Mouse (Mus musculus) heart, adult 2 months (tissue): ENCODE measurements around the gene Eif4e2. TPM values are rescaled to one million over a fixed set of nuclear protein-coding genes. Genes with fewer than 3 reads are reported as not detected.

ENCODE experiments used
- DNase-seq, 2 experiments: peaks; one replicate each; pipeline ENCODE4 v3.0.0; 2021
- H3K27ac ChIP-seq: fragments of 200-600 bp; 2 replicates; pipeline ENCODE4 v1.8.1; 2022
- H3K27me3 ChIP-seq: fragments of 200-500 bp; 2 replicates; pipeline ENCODE4 v1.6.1; 2012; ENCODE audit warnings: mild to moderate bottlenecking, low read length, inconsistent platforms, mixed read lengths; ENCODE audit not compliant: control insufficient read depth, insufficient read depth
- H3K36me3 ChIP-seq: fragments of 200-500 bp; 2 replicates; pipeline ENCODE4 v1.6.1; 2012; ENCODE audit warnings: low read length, inconsistent platforms; ENCODE audit not compliant: control insufficient read depth, insufficient read depth
- H3K4me1 ChIP-seq: fragments of 200-500 bp; 2 replicates; pipeline ENCODE4 v1.6.1; 2011; ENCODE audit warnings: low read length; ENCODE audit not compliant: control insufficient read depth, insufficient read depth
- H3K4me3 ChIP-seq: fragments of 200-600 bp; 2 replicates; pipeline ENCODE4 v1.8.1; 2022
- H3K79me2 ChIP-seq: fragments of 200-500 bp; replicated peaks from 2 replicates; pipeline ENCODE4 v1.6.1; 2012; ENCODE audit warnings: mild to moderate bottlenecking, inconsistent platforms, low read length, moderate library complexity, mixed read lengths; ENCODE audit not compliant: control insufficient read depth, insufficient read depth
- H3K9ac ChIP-seq: fragments of 200-500 bp; 2 replicates; pipeline ENCODE4 v1.6.1; 2012; ENCODE audit warnings: low read depth, mild to moderate bottlenecking, control low read depth, inconsistent platforms, low read length, mixed read lengths
- CTCF ChIP-seq: fragments of 200-600 bp; IDR thresholded peaks from 2 replicates; pipeline ENCODE4 v1.8.1; 2022; ENCODE audit warnings: antibody characterized with exemption, mild to moderate bottlenecking, moderate library complexity
- EP300 ChIP-seq: fragments of 200-500 bp; IDR thresholded peaks from 2 replicates; pipeline ENCODE4 v1.6.1; 2011; ENCODE audit warnings: low read depth, low read length, control low read depth; ENCODE audit not compliant: insufficient read depth
- POLR2A ChIP-seq: fragments of 200-500 bp; IDR thresholded peaks from 2 replicates; pipeline ENCODE4 v1.6.1; 2011; ENCODE audit warnings: mild to moderate bottlenecking, low read depth, low read length, control low read depth; ENCODE audit not compliant: insufficient read depth
- WGBS: fragments of 180-500 bp; shearing (Covaris S2); methylation state at CpG from one replicate; pipeline ENCODE4 v1.1.7; 2018; 5-methylcytosine and 5-hydroxymethylcytosine counted together
- intact Hi-C: fragments of 180-260 bp; cut with DNase I; formaldehyde crosslinking; loops from one replicate; pipeline ENCODE4 v1.15.1; 2025
- polyA plus RNA-seq: library from polyadenylated mRNA; depleted of rRNA; stranded (reverse); fragments of >200 nt; gene quantifications from 2 replicates; pipeline ENCODE4 v1.2.3, GENCODE M21; 2012
- total RNA-seq, 2 experiments: library from RNA; stranded (reverse); gene quantifications; 2 replicates each; pipeline ENCODE4 v1.2.3; 2021

Eif4e2 gene
- total and polyA plus RNA-seq, 3 experiments, result 25.8 to 47.2 (median 44.1) TPM

- Histone ChIP-seq H3K9ac (no peak overlapping the region), H3K27me3 (peaks cover 3% of the 10 kb centered on the region; the same call in 1 of the 2 replicates), H3K27ac (no peak overlapping the region), H3K79me2 (no peaks in the 10 kb centered on the region), H3K4me3 (no peak overlapping the region), H3K4me1 (no peaks in the 10 kb centered on the region; the same call in 1 of the 2 replicates), H3K36me3 (no peaks in the 10 kb centered on the region)
- peak; percentile 50 to 67 for DNase-seq
- intact Hi-C loops, result loop anchor here (1.0 kb wide), 1 partner anchor 11 kb away; no protein-coding TSS in a partner anchor
- 28% methylated on average over 28 of the region's 28 CpGs for WGBS
- TF ChIP-seq POLR2A, result no peak
- no peak for TF ChIP-seq EP300
- TF ChIP-seq CTCF, result peak; percentile 82
Measured at GRCm38 (mm10) chr1:87174006-87174955, 39.4 kb upstream of the Eif4e2 start.

- 28% methylated on average over 11 of the region's 11 CpGs for WGBS
- TF ChIP-seq POLR2A (no peak), EP300 (no peak), CTCF (peak; percentile 44)
- no peak overlapping the region for H3K4me3 ChIP-seq
- H3K79me2 ChIP-seq, result no peaks in the 10 kb centered on the region
- intact Hi-C loops, result no loop called here
- H3K9ac ChIP-seq, result no peak overlapping the region
- no peak overlapping the region for H3K27ac ChIP-seq
- H3K36me3 ChIP-seq, result no peaks in the 10 kb centered on the region
- H3K27me3 ChIP-seq, result no peaks in the 10 kb centered on the region
- H3K4me1 ChIP-seq, result no peaks in the 10 kb centered on the region; the same call in 1 of the 2 replicates
- DNase-seq, result peak in 1 of 2 experiments; percentile 23
Measured at GRCm38 (mm10) chr1:87175852-87176292, 37.8 kb upstream of the Eif4e2 start.

- Histone ChIP-seq H3K27me3 (peaks cover 2% of the 10 kb centered on the region; the same call in 1 of the 2 replicates), H3K36me3 (no peaks in the 10 kb centered on the region), H3K27ac (no peak overlapping the region), H3K9ac (no peak overlapping the region), H3K4me1 (peaks cover 2% of the 10 kb centered on the region), H3K4me3 (no peak overlapping the region), H3K79me2 (no peaks in the 10 kb centered on the region)
- no peak for TF ChIP-seq POLR2A
- TF ChIP-seq CTCF, result no peak
- no peak for TF ChIP-seq EP300
- DNase-seq, result no peak
- WGBS, result 20% methylated on average over 5 of the region's 5 CpGs
- intact Hi-C loops, result loop anchor here (10.0 kb wide), 1 partner anchor 136 kb away; no protein-coding TSS in a partner anchor
Measured at GRCm38 (mm10) chr1:87180896-87181295, 32.8 kb upstream of the Eif4e2 start.

- intact Hi-C loops, result loop anchor here (10.0 kb wide), 1 partner anchor 138 kb away; no protein-coding TSS in a partner anchor
- H3K4me3 ChIP-seq, result no peak within 1 kb of the TSS
- peaks cover 2% of the 10 kb centered on the region for H3K4me1 ChIP-seq
- H3K27ac ChIP-seq, result no peak within 1 kb of the TSS
- DNase-seq, result no peak
- 67% methylated on average over 9 of the region's 9 CpGs for WGBS
- peaks cover 5% of the 10 kb centered on the region; the same call in 1 of the 2 replicates for H3K27me3 ChIP-seq
- TF ChIP-seq POLR2A (no peak), CTCF (no peak), EP300 (no peak)
- H3K79me2 ChIP-seq, result no peaks in the 10 kb centered on the region
- H3K9ac ChIP-seq, result no peak within 1 kb of the TSS
- H3K36me3 ChIP-seq, result no peaks in the 10 kb centered on the region
Measured at GRCm38 (mm10) chr1:87183013-87183412, 30.7 kb upstream of the Eif4e2 start, which contains the start of gene Prss56. Gene Prss56 (plus strand): TSS chr1:87183313.

- H3K27me3 ChIP-seq, result peaks cover 5% of the 10 kb centered on the region; the same call in 1 of the 2 replicates
Measured at GRCm38 (mm10) chr1:87183998-87184750, 29.5 kb upstream of the Eif4e2 start.

More at GRCm38 (mm10) chr1:87183998-87184750, 29.5 kb upstream of the Eif4e2 start:
- H3K36me3 ChIP-seq, result no peaks in the 10 kb centered on the region
- no peak for DNase-seq
- intact Hi-C loops, result loop anchor here (10.0 kb wide), 1 partner anchor 139 kb away; no protein-coding TSS in a partner anchor
- no peak for TF ChIP-seq EP300
- no peak for TF ChIP-seq POLR2A
- no peak overlapping the region for H3K9ac ChIP-seq
- H3K79me2 ChIP-seq, result no peaks in the 10 kb centered on the region
- peaks cover 2% of the 10 kb centered on the region for H3K4me1 ChIP-seq
- no peak overlapping the region for H3K27ac ChIP-seq
- H3K4me3 ChIP-seq, result no peak overlapping the region
- 31% methylated on average over 15 of the region's 15 CpGs for WGBS
